Mouse (Mus musculus): Measurements from ENCODE around the gene Tmem132c. TPM values are rescaled to one million over a fixed set of nuclear protein-coding genes. Genes with fewer than 3 reads are reported as not detected.

The Tmem132c gene
- polyA plus RNA-seq, 1 experiment, result 0.06 TPM

GRCm38 (mm10) chr5:127262136-127262535 lies 20.5 kb downstream of the Tmem132c start:
- Histone ChIP-seq H3K79me2 (ENCODE audit: control insufficient read depth, insufficient read depth) (no peaks in the 10 kb centered on the region), H3K4me3 (ENCODE audit: insufficient read depth, poor library complexity, severe bottlenecking) (no peak overlapping the region), H3K27me3 (ENCODE audit: control insufficient read depth, insufficient read depth, insufficient read length) (no peaks in the 10 kb centered on the region), H3K36me3 (ENCODE audit: control insufficient read depth, insufficient read depth) (no peaks in the 10 kb centered on the region), H3K79me3 (ENCODE audit: low read depth) (no peaks in the 10 kb centered on the region), H3ac (ENCODE audit: control insufficient read depth, insufficient read length, low read depth) (no peak overlapping the region)
- TF ChIP-seq MAX (IDR thresholded peaks at IDR 0.05) (no peak), CTCF (IDR thresholded peaks at IDR 0.05; ENCODE audit: control insufficient read depth, insufficient read depth, insufficient read length) (no peak), CEBPB (IDR thresholded peaks at IDR 0.05; ENCODE audit: low read depth) (no peak), MYOG (IDR thresholded peaks at IDR 0.05; ENCODE audit: control insufficient read depth, extremely low read depth, insufficient read length) (no peak), USF1 (IDR thresholded peaks at IDR 0.05; ENCODE audit: low read depth) (no peak), MYOD1 (IDR thresholded peaks at IDR 0.05; ENCODE audit: control insufficient read depth, insufficient read length, low read depth) (no peak), FOSL1 (IDR thresholded peaks at IDR 0.05; ENCODE audit: insufficient read depth, low read length, poor library complexity, severe bottlenecking) (no peak)

DNA sequence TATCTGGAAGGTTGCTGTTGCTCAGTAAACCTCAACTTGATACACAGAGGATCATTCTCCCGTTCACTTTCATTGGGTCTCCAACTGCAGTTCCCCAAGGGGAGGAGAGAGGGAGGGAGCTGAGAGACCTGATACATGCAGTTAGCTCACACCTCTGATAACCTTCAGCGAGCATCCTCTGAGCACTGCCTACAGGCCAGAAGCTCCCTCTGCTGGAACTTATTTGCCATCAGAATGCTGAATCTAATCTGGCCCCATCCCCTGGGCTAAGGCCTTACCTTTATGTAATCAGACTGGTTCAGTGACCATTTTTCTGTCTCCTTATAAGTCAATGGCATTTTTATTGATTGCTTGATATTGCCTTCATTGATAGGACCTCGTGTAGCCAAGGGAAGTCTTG lies 29.5 kb downstream of the Tmem132c start:
- Histone ChIP-seq H3K36me3 (ENCODE audit: control insufficient read depth, insufficient read depth) (no peaks in the 10 kb centered on the region), H3K79me2 (ENCODE audit: control insufficient read depth, insufficient read depth) (no peaks in the 10 kb centered on the region), H3K27me3 (ENCODE audit: control insufficient read depth, insufficient read depth, insufficient read length) (no peaks in the 10 kb centered on the region), H3K79me3 (ENCODE audit: low read depth) (no peaks in the 10 kb centered on the region), H3K4me3 (ENCODE audit: insufficient read depth, poor library complexity, severe bottlenecking) (no peak overlapping the region), H3ac (ENCODE audit: control insufficient read depth, insufficient read length, low read depth) (no peak overlapping the region)
- TF ChIP-seq USF1 (IDR thresholded peaks at IDR 0.05; ENCODE audit: low read depth) (no peak), FOSL1 (IDR thresholded peaks at IDR 0.05; ENCODE audit: insufficient read depth, low read length, poor library complexity, severe bottlenecking) (no peak)

DNA sequence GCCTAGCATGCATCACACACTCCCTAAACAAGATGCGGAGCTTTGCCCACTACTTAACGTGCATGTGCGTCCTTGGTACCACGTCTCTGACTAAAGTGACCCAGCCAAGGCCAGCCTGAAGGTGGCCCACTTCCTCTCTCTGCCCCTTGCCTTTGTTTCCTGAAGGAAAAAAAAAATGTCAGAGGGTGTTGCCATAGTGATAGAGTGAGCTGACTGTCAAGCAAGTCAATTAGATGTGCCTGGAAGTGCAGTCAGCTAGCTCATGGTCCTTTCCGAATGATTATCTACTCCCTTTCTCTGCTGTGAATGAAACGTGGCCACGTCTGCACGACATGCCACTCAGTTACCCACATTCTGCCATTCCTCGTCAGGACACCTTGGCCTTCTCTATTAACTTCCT lies 37.9 kb downstream of the Tmem132c start:
- no peaks in the 10 kb centered on the region for H3K79me2 ChIP-seq (ENCODE audit: control insufficient read depth, insufficient read depth)
- no peaks in the 10 kb centered on the region for H3K79me3 ChIP-seq (ENCODE audit: low read depth)
- TF ChIP-seq FOSL1 (IDR thresholded peaks at IDR 0.05; ENCODE audit: insufficient read depth, low read length, poor library complexity, severe bottlenecking) (no peak), MYOD1 (IDR thresholded peaks at IDR 0.05; ENCODE audit: control insufficient read depth, insufficient read length, low read depth) (no peak), CEBPB (IDR thresholded peaks at IDR 0.05; ENCODE audit: low read depth) (no peak), CTCF (IDR thresholded peaks at IDR 0.05; ENCODE audit: control insufficient read depth, insufficient read depth, insufficient read length) (no peak), MYOG (IDR thresholded peaks at IDR 0.05; ENCODE audit: control insufficient read depth, extremely low read depth, insufficient read length) (no peak), USF1 (IDR thresholded peaks at IDR 0.05; ENCODE audit: low read depth) (no peak), MAX (IDR thresholded peaks at IDR 0.05) (no peak)
- no peaks in the 10 kb centered on the region for H3K36me3 ChIP-seq (ENCODE audit: control insufficient read depth, insufficient read depth)
- no peak overlapping the region for H3K4me3 ChIP-seq (ENCODE audit: insufficient read depth, poor library complexity, severe bottlenecking)
- H3ac ChIP-seq (ENCODE audit: control insufficient read depth, insufficient read length, low read depth), result no peak overlapping the region
- H3K27me3 ChIP-seq (ENCODE audit: control insufficient read depth, insufficient read depth, insufficient read length), result no peaks in the 10 kb centered on the region

DNA sequence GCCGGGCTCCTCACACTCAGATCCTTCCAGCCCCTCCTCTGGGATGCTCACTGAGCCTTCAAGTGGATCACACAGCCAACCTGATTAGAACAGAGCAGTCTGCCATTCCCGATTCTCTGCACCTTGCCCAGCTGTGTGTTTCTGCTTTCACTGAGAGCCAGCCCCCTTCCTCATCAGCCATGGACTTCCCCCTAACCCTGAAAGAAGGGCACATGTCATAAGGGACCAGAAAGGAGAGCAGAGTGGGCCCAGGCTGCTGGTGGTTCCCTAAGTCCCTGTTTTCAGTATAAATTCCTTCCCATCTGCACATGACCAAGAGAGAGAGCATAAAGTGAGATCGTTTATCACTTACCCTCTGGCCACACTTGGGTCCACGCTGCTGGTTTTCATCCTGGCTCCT lies 39.6 kb downstream of the Tmem132c start:
- no peak overlapping the region for H3K4me3 ChIP-seq (ENCODE audit: insufficient read depth, poor library complexity, severe bottlenecking)
- no peaks in the 10 kb centered on the region for H3K27me3 ChIP-seq (ENCODE audit: control insufficient read depth, insufficient read depth, insufficient read length)
- H3K36me3 ChIP-seq (ENCODE audit: control insufficient read depth, insufficient read depth), result no peaks in the 10 kb centered on the region
- no peaks in the 10 kb centered on the region for H3K79me3 ChIP-seq (ENCODE audit: low read depth)
- TF ChIP-seq MYOD1 (IDR thresholded peaks at IDR 0.05; ENCODE audit: control insufficient read depth, insufficient read length, low read depth) (no peak), MAX (IDR thresholded peaks at IDR 0.05) (no peak), CTCF (IDR thresholded peaks at IDR 0.05; ENCODE audit: control insufficient read depth, insufficient read depth, insufficient read length) (no peak), CEBPB (IDR thresholded peaks at IDR 0.05; ENCODE audit: low read depth) (no peak), FOSL1 (IDR thresholded peaks at IDR 0.05; ENCODE audit: insufficient read depth, low read length, poor library complexity, severe bottlenecking) (no peak), USF1 (IDR thresholded peaks at IDR 0.05; ENCODE audit: low read depth) (no peak), MYOG (IDR thresholded peaks at IDR 0.05; ENCODE audit: control insufficient read depth, extremely low read depth, insufficient read length) (no peak)
- no peak overlapping the region for H3ac ChIP-seq (ENCODE audit: control insufficient read depth, insufficient read length, low read depth)
- H3K79me2 ChIP-seq (ENCODE audit: control insufficient read depth, insufficient read depth), result no peaks in the 10 kb centered on the region

DNA sequence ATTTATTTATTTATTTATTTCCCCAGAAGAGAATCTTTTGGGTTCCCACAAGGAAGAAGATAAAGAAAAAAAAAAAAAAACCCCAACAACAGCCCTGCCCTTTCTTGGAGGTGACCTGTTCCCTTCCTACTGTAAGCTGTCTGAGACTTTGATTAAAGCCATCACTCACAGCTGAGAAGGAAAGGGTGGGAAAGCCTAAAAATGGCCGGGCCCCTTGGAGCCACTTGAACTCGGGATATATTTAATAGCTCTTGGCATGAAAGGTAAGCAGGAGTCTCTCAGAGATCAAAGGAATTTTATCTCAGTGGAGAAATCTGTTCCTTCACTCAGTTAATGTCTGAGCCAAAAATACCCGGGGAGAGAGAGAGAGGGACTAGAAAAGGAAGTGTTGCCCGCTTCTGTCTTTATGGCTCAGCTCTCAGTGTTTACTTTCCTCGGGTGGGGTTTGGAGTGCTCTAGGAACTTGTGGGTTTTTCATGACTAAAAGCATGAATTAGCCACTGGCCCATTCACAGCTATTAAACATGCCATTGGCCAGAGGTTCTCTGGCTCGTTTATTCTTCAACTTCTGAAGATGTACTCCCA lies 41.0 kb downstream of the Tmem132c start:
- H3K79me3 ChIP-seq (ENCODE audit: low read depth), result no peaks in the 10 kb centered on the region
- TF ChIP-seq CEBPB (IDR thresholded peaks at IDR 0.05; ENCODE audit: low read depth), result no peak
- TF ChIP-seq USF1 (IDR thresholded peaks at IDR 0.05; ENCODE audit: low read depth), result no peak
- no peak for TF ChIP-seq MAX (IDR thresholded peaks at IDR 0.05)
- no peak for TF ChIP-seq MYOD1 (IDR thresholded peaks at IDR 0.05; ENCODE audit: control insufficient read depth, insufficient read length, low read depth)
- TF ChIP-seq MYOG (IDR thresholded peaks at IDR 0.05; ENCODE audit: control insufficient read depth, extremely low read depth, insufficient read length), result no peak
- no peak for TF ChIP-seq CTCF (IDR thresholded peaks at IDR 0.05; ENCODE audit: control insufficient read depth, insufficient read depth, insufficient read length)
- TF ChIP-seq FOSL1 (IDR thresholded peaks at IDR 0.05; ENCODE audit: insufficient read depth, low read length, poor library complexity, severe bottlenecking), result no peak
- no peaks in the 10 kb centered on the region for H3K79me2 ChIP-seq (ENCODE audit: control insufficient read depth, insufficient read depth)
- no peaks in the 10 kb centered on the region for H3K36me3 ChIP-seq (ENCODE audit: control insufficient read depth, insufficient read depth)
- no peak overlapping the region for H3ac ChIP-seq (ENCODE audit: control insufficient read depth, insufficient read length, low read depth)
- no peak overlapping the region for H3K4me3 ChIP-seq (ENCODE audit: insufficient read depth, poor library complexity, severe bottlenecking)
- H3K27me3 ChIP-seq (ENCODE audit: control insufficient read depth, insufficient read depth, insufficient read length), result no peaks in the 10 kb centered on the region

GRCm38 (mm10) chr5:127286886-127287285 lies 45.3 kb downstream of the Tmem132c start:
- TF ChIP-seq CTCF (IDR thresholded peaks at IDR 0.05; ENCODE audit: control insufficient read depth, insufficient read depth, insufficient read length) (no peak), FOSL1 (IDR thresholded peaks at IDR 0.05; ENCODE audit: insufficient read depth, low read length, poor library complexity, severe bottlenecking) (no peak), MYOG (IDR thresholded peaks at IDR 0.05; ENCODE audit: control insufficient read depth, extremely low read depth, insufficient read length) (no peak), CEBPB (IDR thresholded peaks at IDR 0.05; ENCODE audit: low read depth) (no peak), USF1 (IDR thresholded peaks at IDR 0.05; ENCODE audit: low read depth) (no peak), MAX (IDR thresholded peaks at IDR 0.05) (no peak), MYOD1 (IDR thresholded peaks at IDR 0.05; ENCODE audit: control insufficient read depth, insufficient read length, low read depth) (no peak)
- Histone ChIP-seq H3K79me3 (ENCODE audit: low read depth) (no peaks in the 10 kb centered on the region), H3K4me3 (ENCODE audit: insufficient read depth, poor library complexity, severe bottlenecking) (no peak overlapping the region), H3K36me3 (ENCODE audit: control insufficient read depth, insufficient read depth) (no peaks in the 10 kb centered on the region), H3K27me3 (ENCODE audit: control insufficient read depth, insufficient read depth, insufficient read length) (no peaks in the 10 kb centered on the region), H3K79me2 (ENCODE audit: control insufficient read depth, insufficient read depth) (no peaks in the 10 kb centered on the region), H3ac (ENCODE audit: control insufficient read depth, insufficient read length, low read depth) (no peak overlapping the region)
